Mouse (Mus musculus) lung, postnatal 0 days (tissue): Measurements from ENCODE around the gene Gm20388.

Source experiments
- CTCF ChIP-seq: IDR thresholded peaks from 2 replicates; pipeline ENCODE4 v1.5.1; 2016; ENCODE audit warnings: antibody characterized with exemption, mild to moderate bottlenecking
- EP300 ChIP-seq: IDR thresholded peaks from 2 replicates; pipeline ENCODE4 v1.6.1; 2016; ENCODE audit warnings: antibody characterized with exemption, mild to moderate bottlenecking, control low read depth

GRCm38 (mm10) chr8:120419675-120420074 lies 509.0 kb downstream of the Gm20388 start:
- no peak for TF ChIP-seq CTCF
- no peak for TF ChIP-seq EP300
